Mouse (Mus musculus): ENCODE results near the gene Arl6.

Arl6 gene

GRCm38 (mm10) chr16:59587816-59588215 lies 51.4 kb downstream of the Arl6 start:
- no peak for DNase-seq (ENCODE audit: low read depth, low spot score)

GRCm38 (mm10) chr16:59586911-59587310 lies 52.3 kb downstream of the Arl6 start:
- DNase-seq (ENCODE audit: low read depth, low spot score): no peak

GRCm38 (mm10) chr16:59586276-59586675 lies 52.9 kb downstream of the Arl6 start:
- no peak for DNase-seq (ENCODE audit: low read depth, low spot score)

- DNase-seq (ENCODE audit: low read depth, low spot score): no peak
These were observed 53.4 kb downstream of the Arl6 start for GRCm38 (mm10) chr16:59585706-59586244.

GRCm38 (mm10) chr16:59583515-59583914 lies 55.7 kb downstream of the Arl6 start:
- DNase-seq (ENCODE audit: low read depth, low spot score): no peak

GRCm38 (mm10) chr16:59579237-59579636 lies 60.0 kb downstream of the Arl6 start:
- DNase-seq (ENCODE audit: low read depth, low spot score): no peak

- DNase-seq (ENCODE audit: low read depth, low spot score): no peak
These were observed 65.2 kb downstream of the Arl6 start for GRCm38 (mm10) chr16:59573961-59574360.

GRCm38 (mm10) chr16:59572685-59573084 lies 66.5 kb downstream of the Arl6 start:
- DNase-seq (ENCODE audit: low read depth, low spot score): no peak

- no peak for DNase-seq (ENCODE audit: low read depth, low spot score)
These were observed 68.4 kb downstream of the Arl6 start for GRCm38 (mm10) chr16:59570807-59571206.

- DNase-seq (ENCODE audit: low read depth, low spot score): no peak
These were observed 69.4 kb downstream of the Arl6 start for GRCm38 (mm10) chr16:59569837-59570236.

GRCm38 (mm10) chr16:59567721-59568381 lies 71.3 kb downstream of the Arl6 start:
- DNase-seq (ENCODE audit: low read depth, low spot score): no peak

- no peak for DNase-seq (ENCODE audit: low read depth, low spot score)
These were observed 72.8 kb downstream of the Arl6 start for GRCm38 (mm10) chr16:59566437-59566836.

GRCm38 (mm10) chr16:59565631-59566030 lies 73.6 kb downstream of the Arl6 start:
- DNase-seq (ENCODE audit: low read depth, low spot score): no peak

- DNase-seq (ENCODE audit: low read depth, low spot score): no peak
These were observed 75.2 kb downstream of the Arl6 start for GRCm38 (mm10) chr16:59564025-59564424.

Measured in mesoderm, embryonic 11.5 days (tissue).